21 mouse cellular contexts compared by ENCODE assay signal in the genomic region with DNA sequence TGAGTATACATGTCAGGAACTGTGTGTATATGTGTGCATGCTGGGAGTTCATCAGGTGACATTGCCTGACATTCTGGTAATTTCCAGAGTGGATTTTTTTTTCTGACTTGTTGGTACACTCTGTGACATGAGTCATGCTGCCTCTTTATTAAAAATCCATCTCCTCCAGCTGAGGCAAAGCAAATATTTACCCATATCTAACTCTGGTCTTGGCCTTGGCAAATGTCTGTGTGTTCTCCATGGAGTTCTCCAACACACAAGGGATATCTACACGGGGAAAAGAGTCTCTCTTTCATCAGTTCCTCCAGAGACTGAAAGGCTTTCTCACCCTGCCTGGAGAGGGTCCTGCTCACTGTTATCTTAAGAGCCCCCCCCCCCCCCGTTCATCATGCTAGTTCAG.
"Had no signal": no experiment of that assay in that cellular context is flagged by ENCODE, and none has a peak within 500 bp of the region (broad histone marks: within the 10 kb centered on the region; RNA-seq: fewer than 3 reads in every experiment).

No protein-coding gene starts in this region.

- ATAC-seq: hindbrain, postnatal 0 days; inflammation-experienced regulatory T-cells, adult 6 months; liver, embryonic 12.5 days; midbrain, embryonic 15.5 days had no signal

- H3K9me3 ChIP-seq: kidney, embryonic 15.5 days; limb, embryonic 10.5 days; limb, embryonic 13.5 days; liver, embryonic 12.5 days; liver, embryonic 15.5 days; midbrain, embryonic 12.5 days; midbrain, embryonic 15.5 days; neural tube, embryonic 12.5 days; neural tube, embryonic 15.5 days had no signal

- H3K27ac ChIP-seq: hindbrain, postnatal 0 days; kidney, embryonic 15.5 days; limb, embryonic 10.5 days; limb, embryonic 13.5 days; liver, embryonic 12.5 days; liver, embryonic 15.5 days; macrophage; midbrain, embryonic 12.5 days; midbrain, embryonic 15.5 days; neural tube, embryonic 12.5 days; neural tube, embryonic 15.5 days had no signal

- H3K4me3 ChIP-seq: kidney, embryonic 15.5 days; limb, embryonic 10.5 days; limb, embryonic 13.5 days; liver, embryonic 12.5 days; liver, embryonic 15.5 days; midbrain, embryonic 12.5 days; midbrain, embryonic 15.5 days; neural tube, embryonic 12.5 days; neural tube, embryonic 15.5 days had no signal

- H3K4me1 ChIP-seq: kidney, embryonic 15.5 days; limb, embryonic 10.5 days; liver, embryonic 12.5 days; liver, embryonic 15.5 days; midbrain, embryonic 12.5 days; midbrain, embryonic 15.5 days; neural tube, embryonic 12.5 days; neural tube, embryonic 15.5 days had no signal

- DNase-seq: kidney, adult 11 months; kidney, adult 8-10 months; kidney, postnatal 14 days; kidney, postnatal 4 days; liver; right cerebral cortex, adult 18-20 months; right cerebral cortex, postnatal 14 days; right cerebral cortex, postnatal 4 days; thymus, postnatal 25 days had no signal

- H3K27me3 ChIP-seq: kidney, embryonic 15.5 days; limb, embryonic 13.5 days; liver, embryonic 12.5 days; liver, embryonic 15.5 days; midbrain, embryonic 12.5 days; midbrain, embryonic 15.5 days; neural tube, embryonic 12.5 days; neural tube, embryonic 15.5 days had no signal

- H3K9ac ChIP-seq: kidney, embryonic 15.5 days; limb, embryonic 13.5 days; liver, embryonic 12.5 days; liver, embryonic 15.5 days; midbrain, embryonic 12.5 days; midbrain, embryonic 15.5 days; neural tube, embryonic 12.5 days; neural tube, embryonic 15.5 days had no signal

- H3K36me3 ChIP-seq: kidney, embryonic 15.5 days; limb, embryonic 10.5 days; limb, embryonic 13.5 days; liver, embryonic 12.5 days; liver, embryonic 15.5 days; midbrain, embryonic 12.5 days; midbrain, embryonic 15.5 days; neural tube, embryonic 12.5 days; neural tube, embryonic 15.5 days had no signal

- H3K4me2 ChIP-seq: kidney, embryonic 15.5 days; limb, embryonic 13.5 days; liver, embryonic 12.5 days; liver, embryonic 15.5 days; midbrain, embryonic 12.5 days; midbrain, embryonic 15.5 days; neural tube, embryonic 12.5 days; neural tube, embryonic 15.5 days had no signal
